Mouse (Mus musculus) lung, postnatal 0 days (tissue): ENCODE data around the gene Tulp2.

Experiments used
- CTCF ChIP-seq: IDR thresholded peaks from 2 replicates; pipeline ENCODE4 v1.5.1; 2016; ENCODE audit warnings: antibody characterized with exemption, mild to moderate bottlenecking
- EP300 ChIP-seq: IDR thresholded peaks from 2 replicates; pipeline ENCODE4 v1.6.1; 2016; ENCODE audit warnings: antibody characterized with exemption, mild to moderate bottlenecking, control low read depth

DNA sequence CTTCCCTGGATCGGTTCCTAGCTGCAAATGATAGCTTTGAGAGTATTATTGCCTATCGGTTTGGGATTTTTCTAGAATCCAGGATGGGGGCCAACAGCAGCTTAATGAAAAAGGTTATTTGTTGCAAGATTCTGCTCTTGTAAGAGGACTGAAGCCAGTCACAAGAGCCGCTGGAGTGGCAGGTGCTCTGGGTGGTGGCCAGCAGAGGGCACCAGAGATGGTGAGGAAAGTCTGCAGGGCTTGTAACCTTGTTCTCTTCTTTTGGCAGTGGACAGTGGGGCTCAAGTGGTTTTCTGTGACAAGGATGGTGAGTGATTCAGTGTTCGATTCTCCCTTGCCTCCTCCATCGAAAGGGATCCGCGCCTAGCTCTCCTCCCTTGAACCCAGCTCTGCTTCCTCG is 74.1 kb downstream of the Tulp2 start:
- peak; percentile 90 for TF ChIP-seq CTCF
- TF ChIP-seq EP300: no peak
